Mouse (Mus musculus): ENCODE measurements around the gene Col9a3. TPM values are rescaled to one million over a fixed set of nuclear protein-coding genes. Genes with fewer than 3 reads are reported as not detected.

The Col9a3 gene
- polyA plus RNA-seq (2015; fragmentation: Illumina TruSeq; extraction: RNeasy Lipid Tissue Mini Kit (QIAGEN cat#74804); ENCODE audit: low read depth, low replicate concordance): 19.4 TPM

DNA sequence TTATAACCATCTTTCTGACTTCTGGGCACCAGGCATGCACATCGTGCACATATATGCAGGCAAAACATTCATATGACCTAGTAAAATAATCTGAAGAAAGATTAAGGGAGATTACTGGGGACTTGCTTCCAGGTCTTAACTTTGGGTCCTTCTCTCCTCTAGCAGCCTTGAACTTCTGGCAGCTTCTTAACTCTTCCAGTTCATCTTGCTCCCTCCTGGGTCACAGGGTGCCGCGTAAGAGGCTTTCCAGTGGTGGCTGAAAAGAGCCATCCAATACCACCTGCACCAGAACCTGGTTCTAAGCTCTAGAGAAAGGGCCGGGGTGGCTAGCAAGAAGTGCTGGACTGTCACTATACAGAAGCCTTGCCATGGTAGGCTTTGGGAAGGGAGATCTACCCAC lies at the start of gene Col9a3:
TSS of gene Col9a3 (plus strand) at position 301 of the 400 bp plus-strand sequence.

GRCm38 (mm10) chr2:180581002-180581401 lies 16.6 kb upstream of the Col9a3 start, which contains the start of gene Mrgbp:
TSS of gene Mrgbp (plus strand) at chr2:180581304.

DNA sequence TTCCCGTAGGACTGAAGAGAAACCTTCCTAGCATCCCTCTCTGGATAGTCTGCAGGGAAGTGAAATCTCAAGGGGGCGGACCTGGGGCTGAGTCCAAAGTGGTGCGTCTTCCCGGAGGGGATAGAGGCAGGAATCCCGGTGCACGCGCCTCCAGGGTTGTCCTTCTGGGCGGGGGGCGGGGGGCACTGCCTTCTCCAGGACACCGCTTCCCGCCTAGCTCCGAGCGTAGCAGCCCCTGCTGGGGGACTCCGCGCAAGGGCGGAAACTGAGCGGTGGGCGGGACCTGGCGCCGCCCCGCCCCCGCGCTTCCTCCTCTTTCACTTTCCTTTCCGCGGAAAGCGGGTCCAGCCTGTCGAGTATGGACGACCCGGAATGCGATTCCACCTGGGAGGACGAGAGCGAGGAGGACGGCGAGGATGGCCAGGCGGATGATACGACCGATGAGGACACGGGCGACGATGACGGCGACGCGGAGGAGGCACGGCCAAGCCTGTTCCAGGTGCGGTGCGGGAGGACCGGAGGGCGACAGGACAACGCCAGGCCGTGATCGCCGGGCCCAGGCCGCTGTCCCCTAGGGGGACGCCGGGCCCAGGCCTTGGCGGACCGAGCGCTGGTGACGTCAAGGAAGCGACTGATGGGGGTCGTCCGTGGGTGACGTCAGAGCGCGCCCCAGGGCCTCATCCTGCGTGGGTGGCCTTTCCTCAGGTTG lies 8.3 kb upstream of the Col9a3 start, which contains the start of gene Ogfr:
TSS of gene Ogfr (plus strand) at position 123 of the 709 bp plus-strand sequence.

DNA sequence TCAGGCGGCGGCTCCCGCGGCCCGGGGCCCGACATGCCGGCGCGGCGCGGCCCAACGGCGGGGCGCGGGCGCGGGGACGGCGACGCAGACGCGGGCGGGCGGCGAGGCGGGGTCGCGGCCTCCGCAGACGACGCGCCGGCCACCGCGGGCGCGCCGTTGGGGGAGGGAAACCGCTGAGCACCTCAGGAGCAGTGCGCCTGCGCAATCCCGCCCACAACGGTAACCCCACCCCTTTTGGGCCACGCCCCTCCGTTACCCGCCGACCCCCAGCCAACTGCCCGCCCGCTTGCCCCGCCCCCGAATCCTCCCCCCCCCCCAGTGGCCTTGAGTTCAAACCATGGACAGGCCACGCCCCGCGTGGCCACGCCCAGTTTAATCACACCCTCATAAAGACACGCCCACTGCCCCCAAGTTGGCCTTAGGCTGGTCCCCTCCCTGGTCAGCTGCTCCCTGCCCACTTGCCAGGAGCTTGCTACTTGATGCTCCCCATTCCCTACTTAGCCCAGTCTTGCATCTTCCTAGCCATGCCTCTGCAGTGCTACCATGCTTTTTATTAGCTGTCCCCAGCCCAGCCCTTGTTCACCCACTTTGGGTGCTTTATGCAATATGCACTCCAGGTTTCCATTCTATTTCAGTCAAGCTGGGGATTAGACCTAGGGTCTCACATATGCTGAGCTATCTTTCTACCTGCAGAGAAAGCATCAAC lies 45.1 kb downstream of the Col9a3 start, which contains the start of gene Tcfl5:
TSS of gene Tcfl5 (minus strand) at position 154 of the 706 bp plus-strand sequence.

Other genes with a start within 250 kb of the Col9a3 start
- gene Slco4a1, start 141.5 kb upstream of the Col9a3 start, polyA plus RNA-seq (2015; fragmentation: Illumina TruSeq; extraction: RNeasy Lipid Tissue Mini Kit (QIAGEN cat#74804); ENCODE audit: low read depth, low replicate concordance): 1.7 TPM
- gene Ntsr1, start 97.8 kb upstream of the Col9a3 start, polyA plus RNA-seq (2015; fragmentation: Illumina TruSeq; extraction: RNeasy Lipid Tissue Mini Kit (QIAGEN cat#74804); ENCODE audit: low read depth, low replicate concordance): 3.5 TPM
- gene Mrgbp, start 16.5 kb upstream of the Col9a3 start, polyA plus RNA-seq (2015; fragmentation: Illumina TruSeq; extraction: RNeasy Lipid Tissue Mini Kit (QIAGEN cat#74804); ENCODE audit: low read depth, low replicate concordance): 22.4 TPM
- 36.6 TPM for gene Ogfr, start 8.5 kb upstream of the Col9a3 start, polyA plus RNA-seq (2015; fragmentation: Illumina TruSeq; extraction: RNeasy Lipid Tissue Mini Kit (QIAGEN cat#74804); ENCODE audit: low read depth, low replicate concordance)
- 0.52 TPM for gene Tcfl5, start 44.9 kb downstream of the Col9a3 start, polyA plus RNA-seq (2015; fragmentation: Illumina TruSeq; extraction: RNeasy Lipid Tissue Mini Kit (QIAGEN cat#74804); ENCODE audit: low read depth, low replicate concordance)
- 26.9 TPM for gene Dido1, start 112.2 kb downstream of the Col9a3 start, polyA plus RNA-seq (2015; fragmentation: Illumina TruSeq; extraction: RNeasy Lipid Tissue Mini Kit (QIAGEN cat#74804); ENCODE audit: low read depth, low replicate concordance)
- 65.0 TPM for gene Gid8, start 112.3 kb downstream of the Col9a3 start, polyA plus RNA-seq (2015; fragmentation: Illumina TruSeq; extraction: RNeasy Lipid Tissue Mini Kit (QIAGEN cat#74804); ENCODE audit: low read depth, low replicate concordance)
- gene Slc17a9, start 127.5 kb downstream of the Col9a3 start, polyA plus RNA-seq (2015; fragmentation: Illumina TruSeq; extraction: RNeasy Lipid Tissue Mini Kit (QIAGEN cat#74804); ENCODE audit: low read depth, low replicate concordance): 0.19 TPM
- gene Bhlhe23, start 179.1 kb downstream of the Col9a3 start, polyA plus RNA-seq (2015; fragmentation: Illumina TruSeq; extraction: RNeasy Lipid Tissue Mini Kit (QIAGEN cat#74804); ENCODE audit: low read depth, low replicate concordance): not detected